ENCODE assay signal across 7 mouse cellular contexts in genomic region chr13:67729441-67729840, GRCm38 (mm10). TPM values are rescaled to one million over a fixed set of nuclear protein-coding genes. Genes with fewer than 3 reads are reported as not detected.
DNase-seq lines count a peak whose midpoint lies in the region; ATAC-seq lines count a peak whose summit lies in the region.
"Not testable (repeated sequence)": the region's sequence is repeated elsewhere in the genome, so short reads cannot be mapped to it uniquely, and the experiment has no call there.

No protein-coding gene starts in this region.

- not testable (repeated sequence) for H3K27me3 ChIP-seq in embryonic facial prominence, embryonic 13.5 days; heart, embryonic 15.5 days; limb, embryonic 13.5 days

- H3K4me2 ChIP-seq in embryonic facial prominence, embryonic 13.5 days, result peak overlapping the region; percentile 66
- peak overlapping the region; percentile 69 for H3K4me2 ChIP-seq in heart, embryonic 15.5 days
- peak overlapping the region; percentile 67 for H3K4me2 ChIP-seq in limb, embryonic 13.5 days (replicated peaks)

- ATAC-seq in embryonic facial prominence, embryonic 13.5 days (ENCODE audit: insufficient number of reproducible peaks, insufficient read depth, low FRiP score, low TSS enrichment, low read depth), result peak; percentile 75; the same call in 1 of the 2 replicates
- peak; percentile 63; the same call in 1 of the 2 replicates for ATAC-seq in heart, embryonic 15.5 days (replicated peaks; ENCODE audit: insufficient number of reproducible peaks, insufficient read depth, low FRiP score, low read depth)
- peak; percentile 66 for ATAC-seq in limb, embryonic 13.5 days (ENCODE audit: low FRiP score, low read depth)
- ATAC-seq in megakaryocyte progenitor cell, adult 5-6 weeks (replicated peaks; ENCODE audit: poor library complexity), result peak; percentile 60

- not testable (repeated sequence) for H3K36me3 ChIP-seq in embryonic facial prominence, embryonic 13.5 days; heart, embryonic 15.5 days; limb, embryonic 13.5 days

- H3K9ac ChIP-seq in embryonic facial prominence, embryonic 13.5 days, result peak overlapping the region; percentile 79
- peak overlapping the region; percentile 60; the same call in 1 of the 2 replicates for H3K9ac ChIP-seq in heart, embryonic 15.5 days
- peak overlapping the region; percentile 75 for H3K9ac ChIP-seq in limb, embryonic 13.5 days

- peak; percentile 59 for DNase-seq in adrenal gland, adult 2 months
- DNase-seq in kidney, adult 9 months, result peak; percentile 46
- DNase-seq in right cerebral cortex, adult 2 months (ENCODE audit: low spot score in 2 of 2), result peak; percentile 48 to 55

- peak overlapping the region; percentile 58 for H3K4me3 ChIP-seq in embryonic facial prominence, embryonic 13.5 days
- peak overlapping the region; percentile 68 for H3K4me3 ChIP-seq in heart, embryonic 15.5 days
- peak overlapping the region; percentile 59 for H3K4me3 ChIP-seq in limb, embryonic 13.5 days

- not testable (repeated sequence) for H3K9me3 ChIP-seq in embryonic facial prominence, embryonic 13.5 days; heart, embryonic 15.5 days (replicated peaks)
- peaks cover 12% of the 10 kb centered on the region for H3K9me3 ChIP-seq in limb, embryonic 13.5 days

- peaks cover 12% of the 10 kb centered on the region for H3K4me1 ChIP-seq in embryonic facial prominence, embryonic 13.5 days
- H3K4me1 ChIP-seq in heart, embryonic 15.5 days (replicated peaks), result not testable (repeated sequence)
- H3K4me1 ChIP-seq in limb, embryonic 13.5 days, result peaks cover 12% of the 10 kb centered on the region

- H3K27ac ChIP-seq in embryonic facial prominence, embryonic 13.5 days; heart, embryonic 15.5 days; limb, embryonic 13.5 days: not testable (repeated sequence)

- 37% methylated on average over 4 of the region's 4 CpGs for WGBS in embryonic facial prominence, embryonic 13.5 days
- 41% methylated on average over 4 of the region's 4 CpGs for WGBS in heart, embryonic 15.5 days
- WGBS in limb, embryonic 13.5 days, result 51% methylated on average over 4 of the region's 4 CpGs

RNA-seq across cellular contexts. Expression of gene Zfp65, which starts 0.5 kb away (rescaled TPM):
- total RNA-seq in adrenal gland, adult 2 months (2021), result 10 to 100 TPM; 10.2 to 10.6 TPM
- 0.06 and 0.16 TPM in 2 replicates for polyA plus RNA-seq in adrenal gland, adult 2 months (2012; rRNA removed)
- 7.7 and 8.6 TPM in 2 replicates for polyA plus RNA-seq in embryonic facial prominence, embryonic 13.5 days (2015; fragmentation: Nextera tagmentation; extraction: Ambion mirVana)
- polyA plus RNA-seq in heart, embryonic 15.5 days (2015; fragmentation: Nextera tagmentation; extraction: Ambion mirVana), result 3.6 and 3.7 TPM in 2 replicates
- polyA plus RNA-seq in limb, embryonic 13.5 days (2015; fragmentation: Nextera tagmentation; extraction: Ambion mirVana), result 8.0 and 8.1 TPM in 2 replicates
- 19.3 TPM in 2 replicates for total RNA-seq in megakaryocyte progenitor cell, adult 5-6 weeks (2015)
- 12.3 and 20.4 TPM in 2 replicates for total RNA-seq in megakaryocyte progenitor cell, adult 5-6 weeks (2017)

RNA-seq across cellular contexts. Expression of gene Zfp85, which starts 25.6 kb away (rescaled TPM):
- total RNA-seq in adrenal gland, adult 2 months (2021), result 1 to 10 TPM; 4.7 to 4.8 TPM
- polyA plus RNA-seq in adrenal gland, adult 2 months (2012; rRNA removed), result not detected in 2 replicates
- polyA plus RNA-seq in embryonic facial prominence, embryonic 13.5 days (2015; fragmentation: Nextera tagmentation; extraction: Ambion mirVana), result 6.0 and 6.4 TPM in 2 replicates
- polyA plus RNA-seq in heart, embryonic 15.5 days (2015; fragmentation: Nextera tagmentation; extraction: Ambion mirVana), result 2.8 and 3.0 TPM in 2 replicates
- 7.3 TPM in 2 replicates for polyA plus RNA-seq in limb, embryonic 13.5 days (2015; fragmentation: Nextera tagmentation; extraction: Ambion mirVana)
- total RNA-seq in megakaryocyte progenitor cell, adult 5-6 weeks (2015), result 8.0 and 9.5 TPM in 2 replicates
- total RNA-seq in megakaryocyte progenitor cell, adult 5-6 weeks (2017), result 6.7 and 8.7 TPM in 2 replicates

RNA-seq across cellular contexts. Expression of gene Zfp738, which starts 42.6 kb away (rescaled TPM):
- 10 to 100 TPM in 1 of 2 experiments, 1 to 10 TPM in 1; 6.8 to 14.3 TPM for total RNA-seq in adrenal gland, adult 2 months (2021)
- polyA plus RNA-seq in adrenal gland, adult 2 months (2012; rRNA removed), result 0.95 and 1.8 TPM in 2 replicates
- polyA plus RNA-seq in embryonic facial prominence, embryonic 13.5 days (2015; fragmentation: Nextera tagmentation; extraction: Ambion mirVana), result 15.6 and 16.5 TPM in 2 replicates
- polyA plus RNA-seq in heart, embryonic 15.5 days (2015; fragmentation: Nextera tagmentation; extraction: Ambion mirVana), result 6.4 and 7.9 TPM in 2 replicates
- polyA plus RNA-seq in limb, embryonic 13.5 days (2015; fragmentation: Nextera tagmentation; extraction: Ambion mirVana), result 14.8 and 16.8 TPM in 2 replicates
- total RNA-seq in megakaryocyte progenitor cell, adult 5-6 weeks (2015), result 12.8 and 14.1 TPM in 2 replicates
- 12.1 and 20.7 TPM in 2 replicates for total RNA-seq in megakaryocyte progenitor cell, adult 5-6 weeks (2017)

RNA-seq across cellular contexts. Expression of gene Zfp493, which starts 50.1 kb away (rescaled TPM):
- total RNA-seq in adrenal gland, adult 2 months (2021), result 1 to 10 TPM; 1.9 to 2.8 TPM
- polyA plus RNA-seq in adrenal gland, adult 2 months (2012; rRNA removed), result 0.35 and 0.36 TPM in 2 replicates
- 2.4 and 2.9 TPM in 2 replicates for polyA plus RNA-seq in embryonic facial prominence, embryonic 13.5 days (2015; fragmentation: Nextera tagmentation; extraction: Ambion mirVana)
- polyA plus RNA-seq in heart, embryonic 15.5 days (2015; fragmentation: Nextera tagmentation; extraction: Ambion mirVana), result 1.2 and 1.3 TPM in 2 replicates
- polyA plus RNA-seq in limb, embryonic 13.5 days (2015; fragmentation: Nextera tagmentation; extraction: Ambion mirVana), result 2.8 and 3.0 TPM in 2 replicates
- 3.6 and 4.4 TPM in 2 replicates for total RNA-seq in megakaryocyte progenitor cell, adult 5-6 weeks (2015)
- 1.2 and 2.1 TPM in 2 replicates for total RNA-seq in megakaryocyte progenitor cell, adult 5-6 weeks (2017)
